Mouse (Mus musculus): ENCODE results near the gene Mrps34. TPM values are rescaled to one million over a fixed set of nuclear protein-coding genes. Genes with fewer than 3 reads are reported as not detected.

Mrps34 gene
- total and polyA plus RNA-seq, 3 experiments = 56.5 to 80.5 (median 57.2) TPM

DNA sequence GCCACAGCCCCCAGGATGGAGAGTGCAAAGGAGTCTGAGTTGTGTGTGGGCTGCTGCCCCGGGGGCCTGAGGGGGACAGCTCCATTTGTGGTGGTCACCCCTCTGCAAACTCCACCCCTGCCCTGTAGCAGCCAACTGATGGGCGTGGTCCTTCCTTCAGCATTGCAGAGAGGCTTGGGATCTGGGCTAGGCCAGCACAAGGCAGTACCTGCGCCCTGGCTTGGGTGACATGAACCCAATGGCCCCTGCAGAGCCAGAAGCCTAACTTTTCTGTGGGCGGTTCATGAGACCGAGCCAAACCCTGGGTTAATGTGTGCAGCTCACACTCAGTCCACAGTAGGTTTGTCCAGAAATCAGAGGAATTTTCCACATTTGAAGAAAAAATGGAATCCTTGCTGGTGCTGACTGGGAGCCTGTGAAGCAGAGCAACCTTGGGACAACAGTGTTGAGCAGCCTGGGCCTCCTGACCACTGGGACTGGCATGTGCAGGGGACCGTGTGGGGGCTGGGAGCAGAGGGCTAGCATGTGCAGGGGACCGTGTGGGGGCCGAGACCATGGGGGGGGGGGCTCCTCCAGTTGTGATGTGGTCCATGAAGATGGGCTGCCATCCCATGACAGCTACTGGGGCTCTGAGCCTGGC, 37.0 kb upstream of the Mrps34 start:
- peaks cover 38 to 60% of the 10 kb centered on the region in 2 experiments for H3K36me3 ChIP-seq (replicated peaks in 1 of 2; ENCODE audit: control insufficient read depth in 1 of 2, insufficient read depth in 1 of 2, low read length in 1 of 2)
- H3K4me2 ChIP-seq (ENCODE audit: insufficient read depth, low read depth, poor library complexity, severe bottlenecking) = no peak overlapping the region

DNA sequence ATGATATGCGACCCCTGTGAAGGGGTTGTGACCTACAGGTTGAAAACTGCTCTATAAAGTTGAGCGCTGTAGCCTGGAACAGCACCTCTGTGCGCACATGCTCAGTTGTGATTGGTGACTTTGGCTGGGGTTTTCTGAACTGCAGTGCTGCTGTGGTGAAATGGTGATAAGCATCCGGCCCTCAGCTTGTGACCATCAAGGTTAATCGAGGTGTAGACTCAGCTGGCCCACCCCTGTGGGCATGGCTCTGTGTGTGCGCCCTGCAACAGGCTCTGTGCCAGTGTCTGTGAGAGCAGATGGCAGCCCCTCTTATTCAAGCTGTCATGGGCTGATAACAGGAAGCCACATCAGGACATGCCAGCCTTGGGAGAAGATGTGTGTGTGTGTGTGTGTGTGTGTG, 35.9 kb upstream of the Mrps34 start:
- Histone ChIP-seq H3K27me3 (replicated peaks) (no peaks in the 10 kb centered on the region), H3K4me1 (ENCODE audit: control insufficient read depth in 1 of 2, insufficient read depth in 2 of 2) (peaks cover 16 to 47% of the 10 kb centered on the region in 2 experiments), H3K4me2 (ENCODE audit: insufficient read depth, low read depth, poor library complexity, severe bottlenecking) (no peak overlapping the region), H3K79me2 (replicated peaks; ENCODE audit: control insufficient read depth, extremely low read depth, insufficient read depth, poor library complexity, severe bottlenecking) (no peaks in the 10 kb centered on the region; the same call in 1 of the 2 replicates), H3K9ac (ENCODE audit: insufficient read depth, low read depth) (no peak overlapping the region), H3K9me3 (replicated peaks; ENCODE audit: low read length) (no peaks in the 10 kb centered on the region), H3K4me3 (replicated peaks in 1 of 3; ENCODE audit: low read depth in 2 of 3, low read length in 2 of 3, poor library complexity in 1 of 3) (no peak overlapping the region), H3K36me3 (replicated peaks in 1 of 2; ENCODE audit: control insufficient read depth in 1 of 2, insufficient read depth in 1 of 2, low read length in 1 of 2) (peaks cover 32 to 62% of the 10 kb centered on the region in 2 experiments), H3K27ac (ENCODE audit: insufficient read depth, low read depth) (no peak overlapping the region)
- dilution Hi-C loops (cut with MboI; ENCODE audit: extremely low pct_ligation_motif_present, extremely low pct_unique_long_range_greater_than_20kb, low sequenced_read_pairs) (no loop called here), in situ Hi-C loops (cut with MboI; ENCODE audit: low pct_ligation_motif_present, low pct_unique_long_range_greater_than_20kb, low sequenced_read_pairs) (no loop called here)
- no peak for DNase-seq (ENCODE audit: extremely low read depth)
- TF ChIP-seq MAX (IDR thresholded peaks at IDR 0.05; ENCODE audit: low read length) (no peak), NRF1 (IDR thresholded peaks at IDR 0.05; ENCODE audit: low read depth, low read length) (no peak), NELFE (IDR thresholded peaks at IDR 0.05; ENCODE audit: low read depth, low read length) (no peak), MYC (IDR thresholded peaks at IDR 0.05; ENCODE audit: low read depth, low read length) (no peak), ELF1 (IDR thresholded peaks at IDR 0.05; ENCODE audit: low read depth, low read length) (no peak), E2F4 (IDR thresholded peaks at IDR 0.05; ENCODE audit: insufficient replicate concordance, low read depth, low read length) (no peak), RAD21 (IDR thresholded peaks at IDR 0.05; ENCODE audit: low read depth, low read length) (no peak), MAZ (IDR thresholded peaks at IDR 0.05; ENCODE audit: low read depth, low read length) (no peak), JUND (conservative IDR thresholded peaks at IDR 0.05; ENCODE audit: low read depth, low read length) (no peak), EP300 (IDR thresholded peaks at IDR 0.05; ENCODE audit: low read length) (no peak), GABPA (IDR thresholded peaks at IDR 0.05; ENCODE audit: insufficient replicate concordance, low read depth, low read length) (no peak), ZMIZ1 (IDR thresholded peaks at IDR 0.05; ENCODE audit: low read depth, low read length) (no peak), MAFK (IDR thresholded peaks at IDR 0.05; ENCODE audit: insufficient replicate concordance, low read length) (no peak), POLR2A (IDR thresholded peaks at IDR 0.05; ENCODE audit: low read depth, low read length) (no peak), ZNF384 (IDR thresholded peaks at IDR 0.05; ENCODE audit: low read depth, low read length) (no peak), ZC3H11A (IDR thresholded peaks at IDR 0.05; ENCODE audit: low read depth, low read length) (no peak), PAX5 (IDR thresholded peaks at IDR 0.05; ENCODE audit: low read length) (no peak), IRF4 (IDR thresholded peaks at IDR 0.05; ENCODE audit: low read depth, low read length) (no peak)

More for the DNA sequence above, 37.0 kb upstream of the Mrps34 start:
- dilution Hi-C loops (cut with MboI; ENCODE audit: extremely low pct_ligation_motif_present, extremely low pct_unique_long_range_greater_than_20kb, low sequenced_read_pairs) = no loop called here
- no peaks in the 10 kb centered on the region for H3K27me3 ChIP-seq (replicated peaks)
- no peaks in the 10 kb centered on the region for H3K9me3 ChIP-seq (replicated peaks; ENCODE audit: low read length)
- H3K4me1 ChIP-seq (ENCODE audit: control insufficient read depth in 1 of 2, insufficient read depth in 2 of 2) = peaks cover 16 to 47% of the 10 kb centered on the region in 2 experiments
- H3K27ac ChIP-seq (ENCODE audit: insufficient read depth, low read depth) = no peak overlapping the region
- no peaks in the 10 kb centered on the region; the same call in 1 of the 2 replicates for H3K79me2 ChIP-seq (replicated peaks; ENCODE audit: control insufficient read depth, extremely low read depth, insufficient read depth, poor library complexity, severe bottlenecking)
- DNase-seq (ENCODE audit: extremely low read depth) = no peak
- no peak overlapping the region for H3K9ac ChIP-seq (ENCODE audit: insufficient read depth, low read depth)
- no peak for TF ChIP-seq E2F4 (IDR thresholded peaks at IDR 0.05; ENCODE audit: insufficient replicate concordance, low read depth, low read length)
- no peak for TF ChIP-seq POLR2AphosphoS2 (IDR thresholded peaks at IDR 0.05; ENCODE audit: low read depth, low read length)
- TF ChIP-seq TCF12 (IDR thresholded peaks at IDR 0.05; ENCODE audit: low read depth, low read length) = no peak
- TF ChIP-seq MXI1 (IDR thresholded peaks at IDR 0.05; ENCODE audit: low read depth, low read length) = no peak
- no peak for TF ChIP-seq MEF2A (IDR thresholded peaks at IDR 0.05; ENCODE audit: borderline replicate concordance, low read depth, low read length)
- no peak for TF ChIP-seq ZNF384 (IDR thresholded peaks at IDR 0.05; ENCODE audit: low read depth, low read length)
- no peak overlapping the region for H3K4me3 ChIP-seq (replicated peaks in 1 of 3; ENCODE audit: low read depth in 2 of 3, low read length in 2 of 3, poor library complexity in 1 of 3)
- in situ Hi-C loops (cut with MboI; ENCODE audit: low pct_ligation_motif_present, low pct_unique_long_range_greater_than_20kb, low sequenced_read_pairs) = no loop called here
